Mouse (Mus musculus) limb, embryonic 12.5 days (tissue): Measurements from ENCODE around the gene Grhl3. TPM values are rescaled to one million over a fixed set of nuclear protein-coding genes. Genes with fewer than 3 reads are reported as not detected.
A peak's percentile ranks its signal among the peaks of the same experiment; 100 is the strongest.

ENCODE experiments used
- ATAC-seq: fragments of 200-750 bp; cut with Nextera tagmentation; 2 replicates; pipeline ENCODE4 v1.8.0; 2017; ENCODE audit warnings: low read depth, moderate TSS enrichment; ENCODE audit not compliant: insufficient number of reproducible peaks, insufficient read depth, low FRiP score, low TSS enrichment
- H3K27ac ChIP-seq: fragments of 300-500 bp; sonication (generic); 2 replicates; pipeline ENCODE4 v1.5.1; 2016; ENCODE audit warnings: mild to moderate bottlenecking, moderate library complexity
- H3K27me3 ChIP-seq: fragments of 300-500 bp; sonication (generic); 2 replicates; pipeline ENCODE4 v1.6.1; 2016; ENCODE audit warnings: mild to moderate bottlenecking, moderate library complexity
- H3K36me3 ChIP-seq: fragments of 300-500 bp; sonication (generic); 2 replicates; pipeline ENCODE4 v1.6.1; 2016; ENCODE audit warnings: mild to moderate bottlenecking, moderate library complexity
- H3K4me1 ChIP-seq: fragments of 300-500 bp; sonication (generic); replicated peaks from 2 replicates; pipeline ENCODE4 v1.6.1; 2016
- H3K4me2 ChIP-seq: fragments of 300-500 bp; sonication (generic); 2 replicates; pipeline ENCODE4 v1.6.1; 2016; ENCODE audit warnings: mild to moderate bottlenecking, moderate library complexity
- H3K4me3 ChIP-seq: fragments of 300-500 bp; sonication (generic); replicated peaks from 2 replicates; pipeline ENCODE4 v1.5.1; 2016; ENCODE audit warnings: mild to moderate bottlenecking
- H3K9ac ChIP-seq: fragments of 300-500 bp; sonication (generic); replicated peaks from 2 replicates; pipeline ENCODE4 v1.6.1; 2016; ENCODE audit warnings: mild to moderate bottlenecking, moderate library complexity
- H3K9me3 ChIP-seq: fragments of 300-500 bp; sonication (generic); 2 replicates; pipeline ENCODE4 v1.6.1; 2016; ENCODE audit warnings: mild to moderate bottlenecking, moderate library complexity
- WGBS: fragments of 180-500 bp; shearing (Covaris S2); methylation state at CpG from one replicate; pipeline ENCODE4 v1.1.7; 2016; 5-methylcytosine and 5-hydroxymethylcytosine counted together
- polyA plus RNA-seq: library from polyadenylated mRNA; unstranded; fragments of >200 nt; fragmentation: Nextera tagmentation; extraction: Ambion mirVana; gene quantifications from 2 replicates; pipeline ENCODE4 v1.2.1, GENCODE M21; 2016

Gene Grhl3
- polyA plus RNA-seq, 1 experiment from 2014 or later: 11.7 TPM

DNA sequence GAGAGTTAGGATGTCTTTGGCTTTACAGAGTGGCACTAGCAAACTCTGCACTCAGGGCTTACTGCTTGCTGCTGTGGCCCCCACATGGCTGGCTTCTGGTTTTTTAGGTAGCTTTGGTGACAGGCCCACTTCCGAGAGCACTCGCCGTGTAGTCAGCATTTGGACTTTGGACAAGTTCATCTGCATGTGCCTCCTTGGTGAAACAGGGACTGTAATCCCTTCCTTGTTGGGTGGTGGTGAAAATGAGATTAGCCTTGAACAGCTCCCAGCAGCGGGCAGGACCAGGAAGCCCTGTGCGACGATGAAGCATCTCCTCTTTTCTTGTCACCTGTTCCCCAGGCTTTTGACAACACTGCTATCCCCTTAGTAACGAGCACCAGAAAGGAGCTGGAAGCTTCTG, 59.6 kb downstream of the Grhl3 start:
- Histone ChIP-seq H3K9ac (no peak overlapping the region), H3K4me2 (no peak overlapping the region), H3K4me3 (no peak overlapping the region), H3K27me3 (no peaks in the 10 kb centered on the region), H3K36me3 (no peaks in the 10 kb centered on the region), H3K27ac (no peak overlapping the region), H3K4me1 (peaks cover 9% of the 10 kb centered on the region), H3K9me3 (no peaks in the 10 kb centered on the region)
- WGBS: 85% methylated on average over 7 of the region's 7 CpGs
- ATAC-seq: no peak

DNA sequence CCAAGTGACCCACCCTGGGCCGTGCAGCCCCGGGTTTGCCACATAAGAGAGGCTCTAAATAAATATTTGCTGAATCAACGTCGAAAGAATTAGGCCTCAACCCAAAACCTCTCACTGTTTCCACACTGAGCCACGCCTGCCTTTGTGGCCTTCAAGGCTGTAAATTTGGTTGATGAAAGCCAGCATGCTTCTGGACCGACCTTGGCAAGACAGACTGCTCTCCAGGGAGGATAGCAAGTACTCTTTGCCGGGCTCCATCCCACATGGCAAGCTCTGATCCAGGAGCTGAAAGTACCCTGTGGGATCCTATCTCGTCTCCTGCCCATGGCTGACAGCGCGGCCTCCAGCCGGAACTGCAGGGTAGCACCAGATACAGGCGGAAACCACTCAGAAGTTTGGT, 63.9 kb downstream of the Grhl3 start:
- H3K9ac ChIP-seq: no peak overlapping the region
- H3K4me2 ChIP-seq: no peak overlapping the region
- ATAC-seq: no peak
- H3K36me3 ChIP-seq: no peaks in the 10 kb centered on the region
- H3K4me3 ChIP-seq: no peak overlapping the region
- no peak overlapping the region for H3K27ac ChIP-seq
- H3K4me1 ChIP-seq: peaks cover 19% of the 10 kb centered on the region
- H3K27me3 ChIP-seq: no peaks in the 10 kb centered on the region
- 57% methylated on average over 12 of the region's 12 CpGs for WGBS
- H3K9me3 ChIP-seq: no peaks in the 10 kb centered on the region

DNA sequence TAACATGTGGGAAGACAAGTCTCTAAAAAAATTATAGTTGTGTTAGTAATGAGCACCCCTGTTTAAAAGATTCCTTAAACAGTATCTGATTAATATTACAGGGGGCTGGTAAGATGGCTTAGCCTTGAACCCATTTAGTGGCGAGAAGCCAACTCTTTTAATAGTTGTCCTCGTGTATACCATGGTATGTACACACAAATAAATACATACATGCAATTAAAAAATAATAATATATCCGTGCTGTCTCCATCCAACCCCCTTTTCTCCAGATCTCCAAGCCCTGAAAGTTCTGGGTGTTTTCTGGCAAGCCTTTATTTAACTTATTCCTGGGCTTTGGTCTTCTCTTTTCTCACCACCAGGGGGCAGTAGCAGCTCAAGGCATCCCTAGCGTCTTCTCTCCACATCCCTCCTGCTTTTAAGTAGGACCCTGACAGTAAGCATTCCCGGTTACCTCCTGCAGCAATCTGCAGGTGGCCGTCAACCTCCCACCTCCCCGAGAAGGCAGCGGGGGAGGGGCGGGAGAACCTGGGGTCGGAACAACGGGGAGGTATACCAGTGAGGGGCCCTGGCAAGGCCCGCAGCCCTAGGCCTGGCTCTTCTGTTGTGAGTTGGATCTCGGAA, 64.9 kb downstream of the Grhl3 start:
- no peak overlapping the region for H3K9ac ChIP-seq
- H3K4me3 ChIP-seq: 0 out of 2 replicates have a peak overlapping the region, but pooled peaks have one; percentile 15
- no peaks in the 10 kb centered on the region for H3K27me3 ChIP-seq
- no peaks in the 10 kb centered on the region for H3K9me3 ChIP-seq
- peak overlapping the region; percentile 55 for H3K4me2 ChIP-seq
- no peaks in the 10 kb centered on the region for H3K36me3 ChIP-seq
- peaks cover 19% of the 10 kb centered on the region for H3K4me1 ChIP-seq
- H3K27ac ChIP-seq: no peak overlapping the region
- WGBS: 12% methylated on average over 13 of the region's 13 CpGs
- no peak; the same call in 1 of the 2 replicates for ATAC-seq

DNA sequence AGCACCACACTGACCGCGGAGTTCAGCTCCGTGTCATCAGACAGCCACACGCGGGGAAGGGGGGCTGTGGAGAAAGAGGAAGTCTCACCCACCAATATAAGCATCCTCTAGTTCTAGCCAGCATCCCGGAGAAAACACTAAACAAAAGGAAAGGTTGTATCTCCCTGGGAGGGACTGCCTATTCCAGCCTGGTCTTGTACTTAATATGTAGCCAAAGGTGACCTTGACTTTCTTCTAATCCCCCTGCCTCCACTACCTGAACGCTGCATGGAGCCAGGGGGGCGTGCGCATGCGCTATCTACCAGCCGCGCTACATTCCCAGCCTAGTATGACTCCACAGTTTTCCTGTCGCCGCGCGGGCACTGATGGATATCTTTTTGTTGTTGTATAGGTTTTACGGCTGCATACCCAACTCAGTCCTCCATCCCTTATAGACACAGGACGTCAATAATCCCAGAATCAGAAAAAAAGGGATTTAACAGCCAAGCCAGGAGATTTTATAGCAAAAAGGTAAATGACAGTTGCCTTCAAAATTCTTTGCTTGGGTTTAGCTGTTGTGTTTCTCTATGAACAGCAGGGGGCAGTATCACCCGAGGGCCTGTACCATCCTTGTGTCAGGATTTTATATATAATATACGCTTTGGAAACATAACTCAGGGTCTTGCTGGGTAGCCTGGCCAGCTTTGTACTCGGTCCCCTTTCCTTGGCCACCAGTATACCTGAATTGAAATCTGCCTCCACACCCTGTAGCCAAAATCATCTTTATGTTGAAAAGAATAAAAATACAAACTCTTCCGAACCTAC, 65.7 kb downstream of the Grhl3 start:
- peak overlapping the region; percentile 27; the same call in 1 of the 2 replicates for H3K9ac ChIP-seq
- peaks cover 22% of the 10 kb centered on the region for H3K4me1 ChIP-seq
- peak overlapping the region; percentile 25 for H3K4me3 ChIP-seq
- WGBS: 12% methylated on average over 22 of the region's 22 CpGs
- no peaks in the 10 kb centered on the region for H3K27me3 ChIP-seq
- peak overlapping the region; percentile 54 for H3K4me2 ChIP-seq
- no peaks in the 10 kb centered on the region for H3K9me3 ChIP-seq
- no peak for ATAC-seq
- H3K27ac ChIP-seq: no peak overlapping the region
- no peaks in the 10 kb centered on the region for H3K36me3 ChIP-seq

DNA sequence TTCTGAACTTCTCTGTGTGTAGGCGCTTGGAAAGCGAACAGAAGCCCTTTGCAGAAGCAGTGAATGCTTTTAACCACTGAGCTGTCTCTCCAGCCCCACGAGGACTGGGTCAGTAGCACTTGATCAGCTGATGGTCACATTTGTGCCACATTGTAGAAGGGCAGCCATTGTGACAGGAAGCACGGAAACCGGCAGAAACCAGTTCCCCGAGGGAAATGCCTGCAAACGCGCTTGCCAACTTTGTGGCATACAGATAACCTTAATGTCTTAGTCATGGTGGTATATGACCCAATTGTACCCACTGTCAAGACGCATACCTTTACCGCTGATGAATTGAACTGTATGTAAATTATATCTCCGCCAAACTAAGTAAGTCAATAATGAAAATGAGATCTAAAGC, 67.6 kb downstream of the Grhl3 start:
- H3K4me2 ChIP-seq: no peak overlapping the region
- H3K27me3 ChIP-seq: no peaks in the 10 kb centered on the region
- H3K27ac ChIP-seq: no peak overlapping the region
- 86% methylated on average over 11 of the region's 11 CpGs for WGBS
- no peak overlapping the region for H3K4me3 ChIP-seq
- H3K36me3 ChIP-seq: no peaks in the 10 kb centered on the region
- H3K9me3 ChIP-seq: peaks cover 3% of the 10 kb centered on the region; the same call in 1 of the 2 replicates
- no peak overlapping the region for H3K9ac ChIP-seq
- no peak for ATAC-seq
- peaks cover 22% of the 10 kb centered on the region for H3K4me1 ChIP-seq

DNA sequence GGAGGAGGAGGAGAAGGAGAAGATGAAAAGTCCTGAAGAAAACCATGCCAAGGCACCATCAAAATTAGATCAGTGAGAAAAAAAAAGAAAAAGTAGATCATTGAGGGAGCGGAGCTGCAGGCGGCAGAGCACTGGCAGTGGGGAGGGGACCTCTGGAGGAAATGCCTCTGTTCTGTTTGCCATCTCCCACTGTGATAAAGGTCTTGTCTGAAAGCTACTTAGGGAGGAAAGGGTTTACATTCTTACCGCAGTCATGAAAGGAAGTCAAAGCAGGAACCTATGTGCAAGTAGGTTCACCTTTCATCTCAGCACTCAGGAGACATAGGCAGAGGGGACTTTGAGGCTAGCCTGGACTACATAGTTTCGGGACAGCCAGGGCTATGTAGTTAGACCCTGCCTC, 71.8 kb downstream of the Grhl3 start:
- Histone ChIP-seq H3K27me3 (no peaks in the 10 kb centered on the region), H3K4me2 (no peak overlapping the region), H3K4me1 (peaks cover 3% of the 10 kb centered on the region; the same call in 1 of the 2 replicates), H3K36me3 (no peaks in the 10 kb centered on the region), H3K9me3 (peaks cover 8% of the 10 kb centered on the region), H3K4me3 (no peak overlapping the region), H3K27ac (no peak overlapping the region), H3K9ac (no peak overlapping the region)
- WGBS: 66% methylated on average over 4 of the region's 4 CpGs
- ATAC-seq: no peak

DNA sequence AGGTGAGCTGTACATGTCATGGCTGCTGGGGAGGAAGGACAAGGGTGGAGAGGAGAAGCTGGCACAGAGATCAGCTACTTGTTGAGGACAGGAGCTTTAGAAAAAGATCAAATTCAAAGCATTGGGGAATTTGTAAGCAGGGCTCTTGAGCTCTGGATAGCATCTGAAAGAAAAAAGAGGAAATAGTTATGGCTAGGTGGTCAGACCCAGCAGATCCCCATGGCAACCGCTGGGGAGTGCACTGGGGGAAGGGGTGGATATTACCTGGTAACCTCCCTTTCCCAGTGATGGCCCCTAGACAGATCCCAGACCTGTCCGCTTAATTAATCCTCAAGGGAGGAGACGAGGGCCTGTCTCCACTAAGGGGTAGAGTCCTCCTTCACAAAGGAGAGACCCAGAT, 73.6 kb downstream of the Grhl3 start:
- Histone ChIP-seq H3K4me2 (no peak overlapping the region), H3K9ac (no peak overlapping the region), H3K27me3 (peaks cover 11% of the 10 kb centered on the region; the same call in 1 of the 2 replicates), H3K4me1 (peaks cover 14% of the 10 kb centered on the region), H3K9me3 (peaks cover 8% of the 10 kb centered on the region), H3K27ac (no peak overlapping the region), H3K4me3 (no peak overlapping the region), H3K36me3 (no peaks in the 10 kb centered on the region)
- WGBS: 76% methylated on average over 3 of the region's 3 CpGs
- ATAC-seq: no peak

DNA sequence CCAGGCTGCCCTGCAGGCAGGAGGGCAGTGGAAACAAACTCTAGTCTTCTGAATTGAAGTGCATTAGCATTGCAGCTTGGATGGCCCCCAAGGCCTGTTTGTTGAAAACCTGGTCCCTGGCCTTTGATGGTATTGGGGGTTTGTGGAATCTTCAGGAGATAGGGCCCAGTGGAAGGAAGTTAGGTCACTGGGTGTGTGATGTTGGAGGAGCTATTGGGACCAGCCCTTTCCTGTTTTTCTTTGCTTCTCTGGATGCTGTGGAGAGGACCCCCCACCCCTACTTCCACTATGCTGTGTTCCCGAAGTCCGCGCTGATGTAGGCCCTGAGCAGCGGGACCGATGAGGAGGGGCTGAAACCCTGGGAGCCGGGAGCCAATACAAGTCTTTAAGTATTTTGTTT, 75.3 kb downstream of the Grhl3 start:
- peaks cover 17% of the 10 kb centered on the region; the same call in 1 of the 2 replicates for H3K27me3 ChIP-seq
- ATAC-seq: no peak
- WGBS: 84% methylated on average over 6 of the region's 6 CpGs
- H3K4me3 ChIP-seq: no peak overlapping the region
- peaks cover 8% of the 10 kb centered on the region for H3K9me3 ChIP-seq
- H3K4me2 ChIP-seq: no peak overlapping the region
- H3K27ac ChIP-seq: no peak overlapping the region
- peaks cover 21% of the 10 kb centered on the region for H3K4me1 ChIP-seq
- no peak overlapping the region for H3K9ac ChIP-seq
- H3K36me3 ChIP-seq: no peaks in the 10 kb centered on the region

DNA sequence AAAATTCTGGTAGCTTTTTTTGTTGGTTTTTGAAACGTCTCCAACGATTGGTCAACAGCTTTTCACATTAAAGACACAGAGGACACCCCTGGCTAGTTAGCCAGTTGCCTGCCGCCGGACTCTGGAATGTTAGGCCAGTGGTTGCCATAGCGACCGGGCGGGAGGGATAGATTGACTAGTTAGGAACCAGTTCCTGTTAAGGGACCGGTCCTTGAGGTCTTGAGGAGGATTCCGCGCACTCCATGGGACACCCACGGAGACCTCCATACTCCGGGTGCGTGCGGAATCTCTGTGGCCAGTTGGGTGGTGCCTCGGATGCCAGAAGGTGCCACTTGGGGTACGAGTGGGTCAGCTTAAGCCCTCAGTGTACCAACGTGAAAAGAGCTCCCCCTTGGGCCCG, 77.6 kb downstream of the Grhl3 start:
- Histone ChIP-seq H3K27ac (no peak overlapping the region), H3K36me3 (no peaks in the 10 kb centered on the region), H3K27me3 (peaks cover 21% of the 10 kb centered on the region; the same call in 1 of the 2 replicates), H3K4me2 (peak overlapping the region; percentile 97), H3K9me3 (peaks cover 5% of the 10 kb centered on the region), H3K4me1 (peaks cover 18% of the 10 kb centered on the region), H3K9ac (no peak overlapping the region), H3K4me3 (no peak overlapping the region)
- no peak for ATAC-seq
- WGBS: 17% methylated on average over 18 of the region's 18 CpGs

DNA sequence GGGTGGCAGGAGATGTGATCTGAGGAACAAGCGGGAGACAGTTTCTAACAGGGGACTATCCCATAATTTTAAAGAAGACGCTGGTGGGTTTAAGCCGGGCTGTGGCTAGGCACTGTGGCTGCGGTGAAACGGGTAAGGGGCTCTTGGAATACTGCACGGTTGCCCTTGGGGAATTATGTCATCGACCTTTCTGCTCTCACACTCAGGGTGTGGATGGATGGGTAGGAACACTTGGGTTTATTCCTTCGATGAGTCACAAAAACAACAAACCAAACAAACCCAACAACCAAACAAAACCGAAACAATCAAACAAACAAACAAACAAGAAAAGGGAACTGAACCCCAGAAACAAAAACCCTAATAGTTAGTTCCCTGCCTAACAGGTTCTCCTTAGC, 78.0 kb downstream of the Grhl3 start:
- H3K9me3 ChIP-seq: peaks cover under 1% of the 10 kb centered on the region
- H3K27me3 ChIP-seq: peaks cover 21% of the 10 kb centered on the region; the same call in 1 of the 2 replicates
- peak overlapping the region; percentile 63 for H3K4me3 ChIP-seq
- no peak for ATAC-seq
- no peak overlapping the region for H3K27ac ChIP-seq
- WGBS: 17% methylated on average over 9 of the region's 9 CpGs
- peak overlapping the region; percentile 97 for H3K4me2 ChIP-seq
- H3K9ac ChIP-seq: no peak overlapping the region
- H3K4me1 ChIP-seq: peaks cover 18% of the 10 kb centered on the region
- H3K36me3 ChIP-seq: peaks cover 4% of the 10 kb centered on the region; the same call in 1 of the 2 replicates

DNA sequence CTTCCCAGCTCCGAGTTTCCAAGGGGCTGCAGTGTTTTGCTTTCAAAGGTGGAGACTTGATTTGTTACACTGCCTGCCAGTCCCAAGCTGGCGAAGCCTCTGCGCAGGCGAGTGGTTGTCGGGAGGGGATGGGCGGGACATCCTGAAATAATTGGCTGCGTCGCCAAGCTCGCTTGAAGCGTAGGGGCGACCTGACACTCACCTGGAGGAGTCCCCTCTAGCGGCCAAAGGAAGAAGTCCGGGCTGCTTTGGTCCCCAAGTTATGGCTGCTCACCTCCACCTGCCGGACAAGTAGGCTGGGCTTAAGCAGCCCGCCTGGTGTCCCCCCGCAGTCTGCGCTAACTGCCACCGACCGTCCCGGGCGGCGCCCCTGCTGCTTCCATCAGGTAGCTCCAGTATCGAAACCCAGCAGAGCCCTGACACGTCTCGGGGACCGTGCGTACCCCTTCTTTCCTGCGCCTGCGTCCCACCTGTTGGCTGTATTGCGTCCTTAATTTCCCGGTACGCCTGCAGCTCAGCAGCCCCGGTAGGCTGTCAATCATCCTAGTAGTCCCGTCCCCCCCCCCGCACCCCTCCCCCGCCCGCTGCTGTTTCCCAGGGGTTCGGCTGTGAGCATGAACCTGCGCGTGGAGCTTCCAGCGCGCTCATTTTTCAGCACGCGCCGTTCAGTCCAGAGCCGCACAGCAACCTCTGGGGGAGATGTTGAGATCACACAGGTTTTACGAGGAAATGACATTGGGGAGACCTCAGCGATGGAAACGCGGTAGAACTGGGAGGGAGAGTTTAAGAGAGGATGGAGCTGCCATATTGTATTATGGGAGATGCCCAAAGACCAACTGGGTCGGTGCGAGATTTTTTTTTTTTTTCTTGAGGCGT, 78.7 kb downstream of the Grhl3 start, which contains the start of the genes Stpg1 and Nipal3:
TSS of gene Stpg1 (plus strand) at position 270 of the 876 bp plus-strand sequence.
TSS of gene Nipal3 (minus strand) at position 518 of the 876 bp plus-strand sequence.
- peak; percentile 96 for ATAC-seq
- peaks cover 4% of the 10 kb centered on the region; the same call in 1 of the 2 replicates for H3K36me3 ChIP-seq
- peak within 1 kb of the TSS; percentile 58 for H3K9ac ChIP-seq
- H3K27ac ChIP-seq: no peak within 1 kb of the TSS
- H3K27me3 ChIP-seq: peaks cover 21% of the 10 kb centered on the region; the same call in 1 of the 2 replicates
- peak within 1 kb of the TSS; percentile 63 for H3K4me3 ChIP-seq
- no peaks in the 10 kb centered on the region for H3K9me3 ChIP-seq
- WGBS: under 1% methylated on average over 53 of the region's 53 CpGs
- H3K4me1 ChIP-seq: peaks cover 18% of the 10 kb centered on the region
- peak within 1 kb of the TSS; percentile 97 for H3K4me2 ChIP-seq
